In the genomic region with DNA sequence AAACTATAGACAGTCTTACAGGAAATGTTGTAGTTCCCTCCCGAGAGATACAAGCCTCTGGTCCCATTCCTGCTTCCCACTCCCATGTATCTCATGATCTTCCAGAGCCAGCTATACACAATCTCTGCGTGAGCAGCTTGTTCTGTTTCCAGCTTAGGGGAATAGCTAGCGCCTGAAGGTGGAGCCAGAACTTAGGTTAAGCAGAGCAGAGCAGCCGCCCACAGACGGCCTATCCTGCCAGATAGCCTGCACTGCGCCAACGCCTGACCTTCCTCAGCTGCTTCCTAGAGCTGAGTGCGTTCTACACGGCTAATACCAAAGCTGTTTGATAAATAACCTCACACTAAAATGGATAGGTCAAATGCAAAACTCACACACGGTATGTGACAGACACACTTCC, we compare ENCODE assay signal across 10 mouse cellular contexts. TPM values are rescaled to one million over a fixed set of nuclear protein-coding genes. Genes with fewer than 3 reads are reported as not detected.
A peak's percentile ranks its signal among the peaks of the same experiment; 100 is the strongest.
DNase-seq lines count a peak whose midpoint lies in the region; ATAC-seq and TF ChIP-seq lines count a peak whose summit lies in the region.
"Had no signal": no experiment of that assay in that cellular context is flagged by ENCODE, and none has a peak within 500 bp of the region (broad histone marks: within the 10 kb centered on the region; RNA-seq: fewer than 3 reads in every experiment).

No protein-coding gene starts in this region.

- DNase-seq in hindbrain, postnatal 0 days (ENCODE audit: low spot score): peak; percentile 39
- no peak for DNase-seq in MEL (ENCODE audit: low read depth, low spot score)
- DNase-seq in embryo, embryonic 11 days: peak; percentile 19
- DNase-seq in hindbrain, embryonic 11.5 days (ENCODE audit: low spot score): no peak

- no peak overlapping the region for H3K4me3 ChIP-seq in hindbrain, postnatal 0 days (ENCODE audit: low read length)
- H3K4me3 ChIP-seq in hindbrain, embryonic 12.5 days: no peak overlapping the region
- no peak overlapping the region for H3K4me3 ChIP-seq in MEL (ENCODE audit: control insufficient read depth in 1 of 2, insufficient read depth in 1 of 2, low read depth in 2 of 2, low read length in 2 of 2)
- no peak overlapping the region for H3K4me3 ChIP-seq in intestine, embryonic 16.5 days (ENCODE audit: low read length)
- H3K4me3 ChIP-seq in stomach, embryonic 16.5 days (replicated peaks; ENCODE audit: low read length): no peak overlapping the region
- H3K4me3 ChIP-seq in hindbrain, embryonic 16.5 days (ENCODE audit: low read length): no peak overlapping the region
- H3K4me3 ChIP-seq in hindbrain, embryonic 11.5 days (ENCODE audit: low read depth, low read length): no peak overlapping the region
- H3K4me3 ChIP-seq: embryonic facial prominence, embryonic 12.5 days; midbrain, embryonic 12.5 days had no signal

- no peak for TF ChIP-seq POLR2A in MEL (IDR thresholded peaks at IDR 0.05; ENCODE audit: control insufficient read depth in 1 of 2, insufficient read depth in 1 of 2, low read depth in 1 of 2, low read length in 2 of 2, poor library complexity in 1 of 2)

- TF ChIP-seq CTCF in hindbrain, postnatal 0 days (IDR thresholded peaks at IDR 0.05; ENCODE audit: low read depth): peak; percentile 28; the same call in 1 of the 2 replicates
- TF ChIP-seq CTCF in MEL (IDR thresholded peaks at IDR 0.05 in 2 of 3, conservative IDR thresholded peaks at IDR 0.05 in 1 of 3; ENCODE audit: control insufficient read depth in 1 of 3, insufficient read depth in 1 of 3, low read depth in 2 of 3, low read length in 3 of 3, poor library complexity in 1 of 3, severe bottlenecking in 1 of 3): peak in 2 of 3 experiments; percentile 16 to 20; a peak in 3 of 6 replicates

- H3K36me3 ChIP-seq in hindbrain, postnatal 0 days (ENCODE audit: insufficient read depth, low read length): no peaks in the 10 kb centered on the region
- H3K36me3 ChIP-seq in hindbrain, embryonic 12.5 days: no peaks in the 10 kb centered on the region
- no peaks in the 10 kb centered on the region; a peak in 2 of 4 replicates for H3K36me3 ChIP-seq in MEL (ENCODE audit: control insufficient read depth in 1 of 2, insufficient read depth in 2 of 2, low read length in 2 of 2)
- no peaks in the 10 kb centered on the region for H3K36me3 ChIP-seq in intestine, embryonic 16.5 days (ENCODE audit: control insufficient read depth, insufficient read depth, low read length)
- no peaks in the 10 kb centered on the region for H3K36me3 ChIP-seq in stomach, embryonic 16.5 days (ENCODE audit: control insufficient read depth, insufficient read depth, low read length)
- H3K36me3 ChIP-seq in hindbrain, embryonic 16.5 days (ENCODE audit: control insufficient read depth, insufficient read depth, low read length): no peaks in the 10 kb centered on the region
- no peaks in the 10 kb centered on the region for H3K36me3 ChIP-seq in hindbrain, embryonic 11.5 days (ENCODE audit: control insufficient read depth, insufficient read depth, low read length)
- H3K36me3 ChIP-seq: midbrain, embryonic 12.5 days had no signal

- no peak overlapping the region for H3K9ac ChIP-seq in hindbrain, postnatal 0 days (replicated peaks; ENCODE audit: low read length)
- no peak overlapping the region for H3K9ac ChIP-seq in hindbrain, embryonic 12.5 days
- no peak overlapping the region for H3K9ac ChIP-seq in MEL (ENCODE audit: control insufficient read depth, low read depth, low read length, poor library complexity, severe bottlenecking)
- H3K9ac ChIP-seq in intestine, embryonic 16.5 days (ENCODE audit: low read depth, low read length): no peak overlapping the region
- no peak overlapping the region for H3K9ac ChIP-seq in stomach, embryonic 16.5 days (ENCODE audit: low read length)
- H3K9ac ChIP-seq in hindbrain, embryonic 16.5 days (ENCODE audit: low read depth, low read length): no peak overlapping the region
- no peak overlapping the region for H3K9ac ChIP-seq in hindbrain, embryonic 11.5 days (ENCODE audit: low read depth, low read length)
- H3K9ac ChIP-seq: embryonic facial prominence, embryonic 12.5 days; midbrain, embryonic 12.5 days had no signal

- peak; percentile 17 for TF ChIP-seq RAD21 in MEL (IDR thresholded peaks at IDR 0.05; ENCODE audit: low read depth, low read length)

- ATAC-seq in hindbrain, postnatal 0 days: peak; percentile 29; the same call in 1 of the 2 replicates
- no peak for ATAC-seq in hindbrain, embryonic 12.5 days (ENCODE audit: low FRiP score)
- ATAC-seq in intestine, embryonic 16.5 days: peak; percentile 71
- peak; percentile 79 for ATAC-seq in stomach, embryonic 16.5 days (ENCODE audit: insufficient read depth, low FRiP score)
- ATAC-seq in hindbrain, embryonic 16.5 days: no peak
- ATAC-seq in hindbrain, embryonic 11.5 days (ENCODE audit: low FRiP score): no peak

- no peaks in the 10 kb centered on the region for H3K4me1 ChIP-seq in hindbrain, postnatal 0 days (ENCODE audit: insufficient read depth, low read length)
- H3K4me1 ChIP-seq in hindbrain, embryonic 12.5 days: no peaks in the 10 kb centered on the region
- no peaks in the 10 kb centered on the region for H3K4me1 ChIP-seq in MEL (ENCODE audit: control insufficient read depth in 1 of 2, insufficient read depth in 2 of 2, low read length in 2 of 2)
- no peaks in the 10 kb centered on the region for H3K4me1 ChIP-seq in intestine, embryonic 16.5 days (ENCODE audit: control insufficient read depth, insufficient read depth, low read length)
- no peaks in the 10 kb centered on the region for H3K4me1 ChIP-seq in stomach, embryonic 16.5 days (ENCODE audit: control insufficient read depth, insufficient read depth, low read length)
- no peaks in the 10 kb centered on the region for H3K4me1 ChIP-seq in hindbrain, embryonic 16.5 days (ENCODE audit: control insufficient read depth, insufficient read depth, low read depth, low read length)
- no peaks in the 10 kb centered on the region for H3K4me1 ChIP-seq in hindbrain, embryonic 11.5 days (replicated peaks; ENCODE audit: control insufficient read depth, insufficient read depth, low read length)
- H3K4me1 ChIP-seq: midbrain, embryonic 12.5 days had no signal

- no peak overlapping the region for H3K4me2 ChIP-seq in hindbrain, postnatal 0 days (ENCODE audit: low read depth, low read length)
- no peak overlapping the region for H3K4me2 ChIP-seq in hindbrain, embryonic 12.5 days (replicated peaks)
- H3K4me2 ChIP-seq in intestine, embryonic 16.5 days (ENCODE audit: low read depth, low read length): no peak overlapping the region
- H3K4me2 ChIP-seq in stomach, embryonic 16.5 days (ENCODE audit: low read depth, low read length): no peak overlapping the region
- no peak overlapping the region for H3K4me2 ChIP-seq in hindbrain, embryonic 16.5 days (ENCODE audit: low read length)
- no peak overlapping the region for H3K4me2 ChIP-seq in hindbrain, embryonic 11.5 days (replicated peaks; ENCODE audit: low read depth, low read length)
- H3K4me2 ChIP-seq: embryonic facial prominence, embryonic 12.5 days; midbrain, embryonic 12.5 days had no signal

- H3K9me3 ChIP-seq in hindbrain, postnatal 0 days (ENCODE audit: low read length): no peaks in the 10 kb centered on the region
- H3K9me3 ChIP-seq in hindbrain, embryonic 12.5 days (replicated peaks): no peaks in the 10 kb centered on the region
- H3K9me3 ChIP-seq in MEL (replicated peaks; ENCODE audit: insufficient read depth, low read length): no peaks in the 10 kb centered on the region
- H3K9me3 ChIP-seq in intestine, embryonic 16.5 days (ENCODE audit: control insufficient read depth, low read length): no peaks in the 10 kb centered on the region
- H3K9me3 ChIP-seq in stomach, embryonic 16.5 days (replicated peaks; ENCODE audit: control insufficient read depth, low read length): no peaks in the 10 kb centered on the region
- H3K9me3 ChIP-seq in hindbrain, embryonic 16.5 days (ENCODE audit: control insufficient read depth, low read length): no peaks in the 10 kb centered on the region
- H3K9me3 ChIP-seq in hindbrain, embryonic 11.5 days (ENCODE audit: control insufficient read depth, low read length): no peaks in the 10 kb centered on the region
- H3K9me3 ChIP-seq: embryonic facial prominence, embryonic 12.5 days; midbrain, embryonic 12.5 days had no signal

- 65% methylated on average over 10 of the region's 10 CpGs for WGBS in hindbrain, postnatal 0 days
- WGBS in hindbrain, embryonic 12.5 days: 80% methylated on average over 10 of the region's 10 CpGs
- WGBS in intestine, embryonic 16.5 days: 47% methylated on average over 10 of the region's 10 CpGs
- 39% methylated on average over 10 of the region's 10 CpGs for WGBS in stomach, embryonic 16.5 days
- 77% methylated on average over 10 of the region's 10 CpGs for WGBS in hindbrain, embryonic 16.5 days
- 85% methylated on average over 10 of the region's 10 CpGs for WGBS in hindbrain, embryonic 11.5 days

- no peaks in the 10 kb centered on the region for H3K79me2 ChIP-seq in MEL (ENCODE audit: control insufficient read depth, insufficient read depth, low read length, poor library complexity)

- H3K27ac ChIP-seq in hindbrain, postnatal 0 days: no peak overlapping the region
- H3K27ac ChIP-seq in hindbrain, embryonic 12.5 days: no peak overlapping the region
- no peak overlapping the region for H3K27ac ChIP-seq in MEL (ENCODE audit: control insufficient read depth, low read depth, low read length)
- no peak overlapping the region for H3K27ac ChIP-seq in intestine, embryonic 16.5 days (ENCODE audit: low read length)
- H3K27ac ChIP-seq in stomach, embryonic 16.5 days (ENCODE audit: low read length): no peak overlapping the region
- no peak overlapping the region for H3K27ac ChIP-seq in hindbrain, embryonic 16.5 days (ENCODE audit: low read depth, low read length)
- no peak overlapping the region for H3K27ac ChIP-seq in hindbrain, embryonic 11.5 days (ENCODE audit: low read depth, low read length)
- H3K27ac ChIP-seq: embryonic facial prominence, embryonic 12.5 days; midbrain, embryonic 12.5 days had no signal

- TF ChIP-seq EP300 in MEL (IDR thresholded peaks at IDR 0.05; ENCODE audit: low read depth in 1 of 2, low read length in 2 of 2): no peak

- no peaks in the 10 kb centered on the region for H3K27me3 ChIP-seq in hindbrain, postnatal 0 days (ENCODE audit: insufficient read depth, low read length)
- no peaks in the 10 kb centered on the region for H3K27me3 ChIP-seq in hindbrain, embryonic 12.5 days
- H3K27me3 ChIP-seq in MEL (ENCODE audit: control insufficient read depth in 1 of 2, insufficient read depth in 2 of 2, low read length in 2 of 2): no peaks in the 10 kb centered on the region
- no peaks in the 10 kb centered on the region for H3K27me3 ChIP-seq in intestine, embryonic 16.5 days (replicated peaks; ENCODE audit: control insufficient read depth, insufficient read depth, low read length)
- H3K27me3 ChIP-seq in stomach, embryonic 16.5 days (ENCODE audit: control insufficient read depth, insufficient read depth, low read length): no peaks in the 10 kb centered on the region
- H3K27me3 ChIP-seq in hindbrain, embryonic 16.5 days (replicated peaks; ENCODE audit: control insufficient read depth, insufficient read depth, low read length): no peaks in the 10 kb centered on the region
- H3K27me3 ChIP-seq in hindbrain, embryonic 11.5 days (ENCODE audit: control insufficient read depth, insufficient read depth, low read length): no peaks in the 10 kb centered on the region
- H3K27me3 ChIP-seq: embryonic facial prominence, embryonic 12.5 days; midbrain, embryonic 12.5 days had no signal

RNA-seq across cellular contexts. Expression of a gene that starts 23.1 kb away (rescaled TPM):
- total RNA-seq in hindbrain, postnatal 0 days (2014; rRNA removed): 9.6 and 11.0 TPM in 2 replicates
- 6.0 and 6.2 TPM in 2 replicates for polyA plus RNA-seq in hindbrain, postnatal 0 days (2015; fragmentation: Nextera tagmentation; extraction: Ambion mirVana)
- polyA plus RNA-seq in hindbrain, embryonic 12.5 days (2016; fragmentation: Nextera tagmentation; extraction: Ambion mirVana): 8.2 and 8.6 TPM in 2 replicates
- 3.6 and 4.7 TPM in 2 replicates for total RNA-seq in MEL (2012; rRNA removed)
- polyA plus RNA-seq in MEL (2012; ENCODE audit: insufficient read depth in 1 of 2, insufficient read length in 2 of 2, low read depth in 1 of 2, low replicate concordance in 2 of 2, missing spikeins in 1 of 2): 1 to 10 TPM in 1 of 2 experiments, not detected in 1; 5.6 TPM
- 6.8 and 7.2 TPM in 2 replicates for polyA plus RNA-seq in intestine, embryonic 16.5 days (2015; fragmentation: Nextera tagmentation; extraction: Ambion mirVana)
- polyA plus RNA-seq in stomach, embryonic 16.5 days (2015; fragmentation: Nextera tagmentation; extraction: Ambion mirVana): 8.7 and 9.1 TPM in 2 replicates
- polyA plus RNA-seq in hindbrain, embryonic 16.5 days (2015; fragmentation: Nextera tagmentation; extraction: Ambion mirVana): 7.3 and 7.8 TPM in 2 replicates
- polyA plus RNA-seq in hindbrain, embryonic 11.5 days (2014; fragmentation: Nextera tagmentation; extraction: Ambion mirVana): 4.1 and 5.6 TPM in 2 replicates

RNA-seq across cellular contexts. Expression of a gene that starts 51.4 kb away (rescaled TPM):
- 24.4 and 33.2 TPM in 2 replicates for total RNA-seq in hindbrain, postnatal 0 days (2014; rRNA removed)
- polyA plus RNA-seq in hindbrain, postnatal 0 days (2015; fragmentation: Nextera tagmentation; extraction: Ambion mirVana): 17.0 and 19.5 TPM in 2 replicates
- 22.3 and 26.1 TPM in 2 replicates for polyA plus RNA-seq in hindbrain, embryonic 12.5 days (2016; fragmentation: Nextera tagmentation; extraction: Ambion mirVana)
- total RNA-seq in MEL (2012; rRNA removed): 2.7 TPM in 2 replicates
- polyA plus RNA-seq in MEL (2012; ENCODE audit: insufficient read depth in 1 of 2, insufficient read length in 2 of 2, low read depth in 1 of 2, low replicate concordance in 2 of 2, missing spikeins in 1 of 2): 1 to 10 TPM in 1 of 2 experiments, not detected in 1; 2.9 TPM
- polyA plus RNA-seq in intestine, embryonic 16.5 days (2015; fragmentation: Nextera tagmentation; extraction: Ambion mirVana): 40.3 and 44.9 TPM in 2 replicates
- 38.5 and 48.1 TPM in 2 replicates for polyA plus RNA-seq in stomach, embryonic 16.5 days (2015; fragmentation: Nextera tagmentation; extraction: Ambion mirVana)
- polyA plus RNA-seq in hindbrain, embryonic 16.5 days (2015; fragmentation: Nextera tagmentation; extraction: Ambion mirVana): 25.0 and 29.5 TPM in 2 replicates
- 18.0 and 27.7 TPM in 2 replicates for polyA plus RNA-seq in hindbrain, embryonic 11.5 days (2014; fragmentation: Nextera tagmentation; extraction: Ambion mirVana)

Comparison
In these comparisons a context has a peak if more than half of its experiments do, and no peak if none do; other contexts are left out.
1. ATAC-seq: peak in hindbrain, postnatal 0 days (single experiment), intestine, embryonic 16.5 days (single experiment) and stomach, embryonic 16.5 days (single experiment); none in hindbrain, embryonic 12.5 days (single experiment), hindbrain, embryonic 16.5 days (single experiment) and hindbrain, embryonic 11.5 days (single experiment).
2. DNase-seq: peak in hindbrain, postnatal 0 days (single experiment) and embryo, embryonic 11 days (single experiment); none in MEL (single experiment) and hindbrain, embryonic 11.5 days (single experiment).